Mouse (Mus musculus): Measurements from ENCODE around the gene Mindy3.

DNA sequence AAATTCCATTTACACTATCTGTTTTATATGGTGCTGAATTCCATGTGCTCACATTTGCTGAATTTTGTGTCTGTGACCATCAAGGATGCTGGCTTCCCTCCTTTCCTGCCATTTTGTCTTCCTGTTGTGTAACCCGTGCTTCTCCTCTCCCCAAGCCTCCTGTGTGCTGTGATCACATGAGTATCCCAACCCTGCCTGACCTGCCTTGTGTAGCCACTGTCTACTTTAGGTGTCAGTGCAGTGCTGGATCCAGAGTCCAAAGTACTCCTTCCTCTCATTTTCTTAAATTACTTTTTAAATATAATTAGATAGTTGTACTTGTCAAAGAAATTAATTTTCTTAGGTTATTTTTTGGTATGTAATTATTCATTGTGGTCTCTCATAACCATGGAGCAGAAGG is 51.3 kb downstream of the Mindy3 start:
- no peak for TF ChIP-seq GATA1 (IDR thresholded peaks at IDR 0.05; ENCODE audit: borderline replicate concordance, low read length)
- no peak for TF ChIP-seq FLI1 (IDR thresholded peaks at IDR 0.05; ENCODE audit: low read length)

All from megakaryocyte, embryonic 14.5 days (primary cell).